Mouse (Mus musculus) spleen, adult 12 weeks (tissue): Measurements from ENCODE around the gene Zfyve28.
A peak's percentile ranks its signal among the peaks of the same experiment; 100 is the strongest.

Experiments
- DNase-seq: peaks from one replicate; pipeline ENCODE4 v3.0.0; 2022; ENCODE audit warnings: low spot score

Gene Zfyve28

DNA sequence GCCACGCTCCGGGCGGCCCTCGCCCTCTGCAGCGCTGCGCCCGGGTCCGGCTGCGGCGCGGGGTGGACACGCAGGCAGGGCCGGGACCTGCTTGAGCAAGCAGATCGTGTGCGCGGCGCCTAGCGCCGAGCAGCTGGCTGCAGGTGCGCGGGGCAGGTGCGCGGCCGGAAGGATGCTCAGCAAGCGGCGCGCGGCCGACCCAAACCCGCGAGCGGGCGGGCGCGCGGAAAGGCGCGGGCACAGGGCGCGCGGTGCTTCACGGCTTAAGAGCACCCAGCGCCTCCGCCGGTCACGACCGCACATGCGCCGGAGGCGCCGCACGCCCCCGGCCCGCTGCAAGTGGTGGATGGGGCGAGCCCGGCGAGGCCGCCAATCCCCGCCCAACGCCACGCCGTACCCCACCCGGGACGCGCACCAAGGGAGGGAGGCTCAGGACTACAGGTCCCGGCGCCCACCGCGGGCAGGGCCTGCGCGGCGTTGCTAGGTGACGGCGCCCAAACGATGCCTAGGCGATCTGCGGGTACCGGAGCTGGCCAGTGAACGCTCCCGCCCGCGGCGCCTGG is at the start of gene Zfyve28, which contains the start of gene Cfap99:
Zfyve28 (minus strand) TSS at position 296 of the 563 bp plus-strand sequence.
Cfap99 (plus strand) TSS at position 447 of the 563 bp plus-strand sequence.
- no peak for DNase-seq

DNA sequence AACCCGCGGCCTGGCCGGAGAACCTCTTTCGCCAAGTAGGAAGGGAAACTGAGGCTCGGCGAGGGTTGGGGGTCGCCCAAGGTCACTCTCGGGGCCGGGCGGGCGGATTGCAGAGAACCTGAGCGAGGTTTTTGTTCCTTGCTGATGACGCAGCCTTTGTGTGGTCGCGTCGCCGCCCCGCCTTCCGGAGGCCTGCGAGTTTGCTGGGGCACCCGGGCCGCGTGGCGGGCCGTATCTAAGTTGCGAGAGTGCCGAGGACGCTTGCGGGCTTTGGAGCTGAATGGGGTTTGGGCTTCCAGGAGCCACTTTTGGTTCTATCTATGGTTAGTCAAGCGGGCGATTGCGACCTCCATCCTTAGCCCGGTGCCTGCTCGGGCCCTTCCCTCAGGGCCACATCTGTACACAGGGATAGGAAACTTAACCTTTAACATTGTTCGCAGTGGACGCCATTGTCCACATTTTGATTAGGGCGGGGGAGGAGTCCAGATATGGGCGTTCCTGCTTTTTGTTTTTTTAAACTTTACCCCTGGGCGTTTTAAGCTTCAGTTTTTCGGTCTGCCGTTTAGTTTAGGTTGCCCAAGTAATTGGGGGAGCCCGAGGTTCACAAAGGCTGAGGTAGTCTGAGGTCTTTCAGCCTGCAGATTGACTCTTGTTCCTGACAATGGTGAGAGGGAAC is 48.7 kb upstream of the Zfyve28 start:
- peak; percentile 63 for DNase-seq

DNA sequence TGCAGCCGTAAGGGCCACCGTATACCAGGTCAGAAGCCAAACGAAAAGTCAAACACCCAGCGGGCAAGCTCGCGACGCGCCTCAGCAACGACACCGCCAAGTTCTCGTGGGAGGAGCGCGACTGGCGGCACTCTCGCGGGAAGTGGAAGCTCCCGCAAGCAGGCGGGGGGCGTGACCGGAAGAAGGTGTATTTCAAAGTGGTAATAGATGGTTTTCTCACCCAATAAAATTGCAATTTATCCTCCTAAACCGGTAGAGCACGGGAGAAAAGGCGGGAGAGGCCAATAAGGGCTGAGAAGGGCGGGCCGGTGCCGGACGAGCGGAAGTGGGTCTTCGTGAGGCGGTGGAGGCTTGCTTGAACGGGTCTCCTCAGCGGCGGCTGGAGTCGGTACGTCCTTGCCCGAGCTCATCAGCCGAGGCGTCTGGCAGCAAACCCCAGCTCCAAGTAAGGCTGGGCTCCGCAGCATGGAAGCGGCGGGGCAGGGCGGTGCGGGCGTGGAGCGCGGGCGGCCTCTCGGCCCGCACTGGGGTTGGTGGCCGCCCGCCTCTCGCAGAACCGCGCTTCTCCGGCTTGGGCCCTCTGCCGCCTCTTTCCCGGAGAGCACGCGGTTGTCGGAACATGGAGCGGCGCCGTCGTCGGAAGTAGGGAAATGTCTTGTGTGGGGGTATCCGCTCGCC is 48.0 kb upstream of the Zfyve28 start, which contains the start of gene Rnf4:
Rnf4 (plus strand) TSS at position 193 of the 678 bp plus-strand sequence.
- DNase-seq: peak; percentile 97

DNA sequence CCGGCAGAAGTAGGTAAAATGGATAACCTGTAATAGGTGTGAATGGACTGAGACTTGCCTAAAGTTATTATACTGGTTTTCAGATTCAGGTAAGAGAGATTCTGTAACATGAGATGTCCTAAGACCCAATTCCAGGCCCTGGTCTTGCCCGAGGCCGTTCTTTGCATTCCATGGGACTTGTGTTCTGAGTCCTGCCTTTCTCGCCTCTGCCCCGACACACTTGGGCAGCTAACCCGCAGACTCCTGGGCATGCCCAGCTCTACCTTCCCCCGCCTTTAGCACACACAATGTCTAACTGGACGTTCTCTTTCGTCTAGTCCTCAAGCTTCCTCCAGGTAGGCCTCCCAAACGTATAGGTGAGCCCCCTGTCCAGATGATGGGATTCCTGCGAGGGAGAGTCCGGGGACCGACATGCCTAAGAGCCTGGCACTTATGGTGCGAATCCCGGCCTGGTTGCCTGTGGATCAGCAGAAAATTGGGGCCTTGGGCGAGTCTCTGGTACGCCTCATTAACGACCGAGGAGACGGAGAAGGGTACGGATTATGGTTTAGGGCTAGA is 47.4 kb upstream of the Zfyve28 start:
- DNase-seq: no peak

DNA sequence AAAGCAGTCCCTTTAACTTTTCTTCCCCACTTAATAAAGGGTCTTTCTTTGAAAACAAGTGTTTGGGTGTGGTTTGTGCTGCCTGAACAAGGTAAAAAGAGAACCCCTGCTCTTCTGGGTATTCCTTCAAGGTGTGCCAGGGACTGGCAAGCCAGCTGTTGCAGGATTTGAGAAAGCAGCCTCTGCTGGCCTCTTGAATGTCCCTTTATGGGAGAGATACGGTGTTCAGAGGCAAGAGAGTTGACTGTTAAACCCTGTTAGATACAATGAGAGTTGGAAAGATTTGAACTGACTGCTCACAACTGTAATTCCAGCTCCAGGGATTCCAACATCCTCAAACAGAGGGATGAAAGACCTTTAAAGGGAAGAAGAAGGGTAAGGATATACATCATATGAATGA is 45.8 kb upstream of the Zfyve28 start:
- DNase-seq: no peak

DNA sequence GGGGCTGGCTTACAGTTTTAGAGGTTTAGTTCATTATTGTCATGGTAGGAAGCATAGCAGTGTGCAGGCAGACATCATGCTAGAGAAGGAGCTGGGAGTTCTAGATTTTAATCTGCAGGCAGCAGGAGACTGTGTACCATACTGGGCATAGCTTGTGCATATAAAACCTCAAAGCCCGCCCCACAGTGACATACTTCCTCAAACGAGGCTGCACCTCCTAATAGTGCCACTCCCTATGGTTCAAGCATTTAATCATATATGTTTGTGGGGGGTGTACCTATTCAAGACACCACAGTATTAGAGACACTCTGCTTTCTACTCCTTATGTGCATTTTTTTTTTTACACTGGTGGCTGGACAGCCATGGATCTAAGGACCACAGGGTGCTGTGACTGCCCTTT is 41.9 kb upstream of the Zfyve28 start:
- DNase-seq: no peak

DNA sequence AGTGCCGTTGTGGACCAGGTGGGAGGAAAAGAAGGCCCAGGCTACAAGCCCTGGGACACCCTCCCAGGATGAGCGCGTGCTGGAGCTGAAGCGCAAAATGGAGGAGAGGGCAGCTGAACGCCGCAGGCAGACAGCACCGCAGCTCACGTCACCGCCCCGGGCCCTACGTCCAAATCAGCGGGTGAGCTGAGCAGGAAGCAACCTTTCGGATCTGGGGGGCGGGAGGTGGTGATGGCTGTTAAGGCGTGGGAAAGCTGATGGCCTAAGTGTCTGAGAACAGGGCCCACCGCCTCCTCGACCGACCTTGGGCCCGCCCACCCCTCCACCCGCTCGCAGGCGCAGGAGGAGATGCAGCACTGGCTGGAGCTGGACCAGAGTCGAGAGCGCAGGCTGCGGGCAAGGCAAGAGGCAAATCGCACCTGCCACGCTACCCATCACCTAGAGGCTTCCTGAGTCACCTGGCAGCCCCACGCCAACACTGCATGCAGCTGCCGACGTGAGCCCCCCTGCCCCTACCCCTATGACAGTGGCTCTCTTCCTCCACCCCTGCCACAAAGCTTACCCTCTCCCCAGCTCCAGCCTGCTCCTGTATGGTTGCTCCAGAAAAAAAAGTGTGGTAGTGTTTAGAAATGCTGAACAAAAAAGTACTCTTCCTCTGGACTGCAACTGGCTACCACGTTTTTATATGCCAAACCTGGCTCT is 38.8 kb upstream of the Zfyve28 start:
- DNase-seq: no peak

DNA sequence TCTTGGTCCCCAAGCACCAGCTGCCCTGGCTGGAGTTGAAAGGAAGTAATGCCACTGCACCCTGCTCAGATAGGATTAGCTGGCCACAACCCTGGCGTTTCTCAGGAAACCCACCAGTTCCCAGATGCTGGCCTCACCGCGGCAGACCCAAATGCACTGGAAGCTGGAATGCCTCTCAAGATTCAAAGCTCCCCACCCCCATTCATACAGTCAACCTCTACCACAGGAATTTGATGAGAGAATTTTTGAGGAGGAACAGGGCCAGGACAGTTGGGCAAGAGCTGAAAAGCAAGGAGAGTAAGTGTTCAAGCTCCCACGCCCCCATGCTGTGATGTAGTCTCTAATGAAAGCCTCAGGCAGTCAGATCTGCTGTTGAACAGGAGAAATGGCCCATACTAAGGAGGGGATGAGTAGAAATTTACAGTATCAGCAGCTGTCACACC is 38.0 kb upstream of the Zfyve28 start:
- no peak for DNase-seq

DNA sequence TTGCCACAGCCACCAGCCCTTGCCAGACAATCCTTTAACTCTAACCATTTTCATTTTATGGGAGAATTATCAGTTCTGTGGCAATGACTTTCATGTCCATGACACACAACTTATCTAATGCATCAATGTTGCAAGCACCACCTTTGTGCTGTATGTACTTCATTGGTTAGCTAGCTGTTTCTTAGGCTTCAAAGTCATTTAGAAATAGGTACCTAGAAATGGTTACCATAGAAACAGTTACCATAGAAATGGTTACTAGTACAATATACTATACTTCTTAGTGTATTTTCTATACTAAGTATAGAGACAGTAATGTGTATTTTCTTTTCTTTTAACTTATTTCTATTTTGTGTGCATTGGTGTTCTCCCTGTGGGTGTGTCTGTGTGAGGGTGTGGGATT is 37.0 kb upstream of the Zfyve28 start:
- no peak for DNase-seq

DNA sequence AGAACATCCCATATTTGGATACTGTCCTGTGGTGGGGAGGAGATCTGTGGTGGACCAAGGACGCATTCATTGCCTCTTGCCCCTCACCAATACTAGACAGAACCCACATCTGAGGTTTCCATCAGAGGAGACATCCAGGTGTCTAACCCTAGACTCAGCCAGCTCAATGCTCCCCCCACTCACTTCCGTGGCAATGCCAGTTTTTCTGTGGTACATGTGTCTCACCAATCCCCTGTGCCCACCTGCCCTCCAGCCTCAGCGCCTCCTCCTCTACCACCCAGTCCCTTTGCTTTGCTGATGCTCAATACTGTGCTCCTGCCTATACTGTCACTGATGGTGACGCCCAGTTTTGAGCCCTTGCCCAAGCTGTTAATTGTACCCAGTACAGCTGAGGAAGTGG is 33.0 kb upstream of the Zfyve28 start:
- no peak for DNase-seq

DNA sequence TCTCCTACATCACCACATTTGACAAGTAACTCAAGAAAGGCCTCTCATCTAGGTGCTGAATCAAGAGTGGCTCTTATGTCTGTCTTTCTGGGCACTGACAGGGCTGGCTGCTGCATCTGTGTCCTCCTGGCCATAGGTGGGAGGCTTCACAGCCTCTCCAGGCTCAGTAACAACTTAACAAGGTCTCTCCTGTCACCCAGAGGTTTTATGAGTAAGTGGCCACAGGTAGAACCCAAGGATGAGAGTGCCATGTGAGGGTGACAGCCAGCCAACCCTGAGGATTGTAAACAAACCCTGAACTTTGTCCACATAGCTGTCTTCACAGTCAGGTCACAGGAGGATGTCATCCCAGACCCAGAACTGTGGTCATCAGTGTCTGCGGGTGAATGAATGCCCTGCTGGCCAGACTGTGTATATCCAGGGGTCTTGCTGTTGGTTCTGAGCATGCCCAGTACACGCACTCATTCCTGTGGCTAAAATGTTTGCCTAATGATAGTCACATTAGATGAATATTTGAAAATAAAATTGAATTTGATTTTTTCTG is 31.3 kb upstream of the Zfyve28 start:
- no peak for DNase-seq

DNA sequence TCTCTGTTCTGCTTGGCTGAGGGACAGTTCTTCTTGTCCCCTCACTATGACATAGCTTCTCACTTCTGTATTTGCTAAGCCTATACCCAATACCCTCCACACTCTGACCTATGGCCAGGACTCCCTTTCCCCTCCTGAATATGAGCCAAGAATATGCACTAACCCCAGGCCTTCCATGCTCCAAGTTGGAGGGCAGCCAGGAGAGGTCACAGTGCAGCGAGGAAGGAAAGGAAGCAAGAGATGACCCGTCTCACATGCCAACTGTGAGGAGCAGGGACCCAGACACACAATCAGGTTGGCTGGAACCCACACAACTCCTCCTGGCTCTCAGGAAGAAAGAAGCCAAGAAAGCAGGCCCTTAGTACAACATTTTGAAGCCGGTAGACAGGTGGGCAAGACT is 20.8 kb upstream of the Zfyve28 start:
- no peak for DNase-seq

DNA sequence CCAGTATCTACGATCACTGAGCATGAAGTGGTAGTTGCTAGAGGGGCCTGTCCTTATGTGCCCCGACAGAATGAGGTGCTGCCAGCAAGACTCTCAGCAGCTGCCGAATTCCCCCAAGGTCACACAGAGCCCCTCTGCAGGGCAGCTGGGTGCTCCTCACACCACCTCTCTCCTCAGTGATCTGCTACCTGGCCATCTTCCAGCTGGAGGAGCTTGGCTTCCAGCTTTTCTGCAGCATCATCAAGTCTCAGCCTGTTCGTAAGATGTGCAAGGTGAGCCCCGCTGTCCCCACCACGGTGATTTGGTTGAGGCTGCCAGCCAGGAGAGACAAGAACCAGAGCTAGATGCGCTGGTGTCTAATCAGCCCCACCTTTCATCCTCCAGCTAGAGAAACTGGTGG is 14.1 kb upstream of the Zfyve28 start:
- no peak for DNase-seq

DNA sequence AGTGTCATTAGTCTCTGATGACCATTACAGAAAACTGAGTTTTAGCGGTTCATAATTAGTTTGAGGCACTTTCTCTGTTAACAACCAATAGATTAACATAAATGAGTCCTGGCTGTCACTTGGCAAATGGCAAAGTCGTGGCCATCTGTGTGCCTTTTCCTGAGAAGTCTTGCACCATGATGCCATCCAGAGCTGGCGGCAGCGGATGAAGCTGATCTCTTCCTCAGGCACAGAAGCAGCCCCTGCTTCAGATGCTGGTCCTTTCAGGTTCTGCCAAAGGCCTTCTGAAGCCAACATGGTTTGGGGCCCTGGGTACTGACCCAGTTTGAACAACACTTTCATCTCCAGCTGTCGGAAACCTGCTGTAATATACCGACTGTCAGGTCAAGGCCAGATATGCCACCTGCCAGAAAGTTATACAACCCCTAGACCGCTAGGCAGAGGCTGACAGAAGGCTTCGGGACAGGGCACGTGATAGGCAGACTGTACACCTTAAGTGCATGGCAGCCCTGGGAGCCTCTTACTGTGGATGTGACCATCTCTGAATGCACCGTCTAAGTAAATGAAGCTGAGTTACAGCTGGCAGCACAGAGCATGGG is 10.8 kb upstream of the Zfyve28 start:
- no peak for DNase-seq

DNA sequence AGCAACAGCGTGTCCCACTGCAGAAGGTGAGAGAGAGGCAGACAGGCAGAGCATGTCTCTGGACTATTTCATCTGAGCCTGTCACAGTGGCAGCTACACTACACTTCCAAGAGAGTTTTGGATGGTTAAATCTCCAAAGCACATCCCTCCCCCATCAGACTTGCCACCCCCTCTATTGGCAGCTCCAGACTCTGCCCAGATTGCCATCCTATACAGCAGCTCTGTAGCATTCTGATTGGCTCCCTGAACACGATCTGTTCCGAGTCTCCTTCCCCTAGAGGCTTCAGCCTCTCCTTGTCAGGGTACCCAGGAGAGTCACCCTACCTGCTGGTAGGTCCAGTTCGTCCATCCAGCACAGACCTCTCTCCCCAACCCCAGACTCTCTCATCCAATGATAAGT is 9.8 kb upstream of the Zfyve28 start:
- no peak for DNase-seq

DNA sequence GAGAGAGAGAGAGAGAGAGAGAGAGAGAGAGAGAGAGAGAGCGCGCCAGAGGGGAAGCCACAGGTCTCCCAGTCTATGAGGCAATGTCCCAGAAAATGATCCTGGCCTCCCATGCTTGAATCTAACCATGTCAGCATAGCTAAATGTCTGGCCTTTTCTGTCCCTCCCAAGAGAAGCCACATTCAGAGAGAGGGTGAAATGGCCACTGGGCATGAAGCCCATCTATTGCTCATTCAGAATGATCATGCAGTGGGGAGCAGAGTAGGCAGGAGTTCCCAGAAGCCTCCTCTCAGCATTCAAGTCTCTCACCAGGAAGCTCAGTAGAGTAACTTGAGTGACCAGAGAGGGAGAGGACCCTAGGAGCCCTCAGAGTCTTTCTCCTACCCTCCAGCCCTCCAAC is 6.9 kb upstream of the Zfyve28 start:
- no peak for DNase-seq

DNA sequence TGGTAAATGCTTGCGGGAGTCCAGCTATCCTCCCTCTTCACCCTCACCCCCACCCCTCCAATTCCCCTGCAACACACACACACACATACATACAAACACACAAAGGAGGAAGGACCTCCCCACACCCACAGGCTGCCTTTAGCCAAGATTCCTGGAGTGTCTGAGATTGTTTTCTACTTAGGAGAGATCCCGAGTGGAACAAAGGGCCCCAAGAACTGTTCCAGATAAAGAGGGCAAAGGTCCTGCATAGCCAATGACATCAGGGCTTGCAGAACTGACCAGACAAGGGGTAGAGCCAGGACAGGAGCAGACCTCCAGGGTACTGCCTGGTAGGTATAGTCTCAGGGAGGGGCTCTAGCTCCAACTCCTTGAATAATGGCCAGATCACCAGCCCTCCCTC is 6.4 kb upstream of the Zfyve28 start:
- DNase-seq: no peak

DNA sequence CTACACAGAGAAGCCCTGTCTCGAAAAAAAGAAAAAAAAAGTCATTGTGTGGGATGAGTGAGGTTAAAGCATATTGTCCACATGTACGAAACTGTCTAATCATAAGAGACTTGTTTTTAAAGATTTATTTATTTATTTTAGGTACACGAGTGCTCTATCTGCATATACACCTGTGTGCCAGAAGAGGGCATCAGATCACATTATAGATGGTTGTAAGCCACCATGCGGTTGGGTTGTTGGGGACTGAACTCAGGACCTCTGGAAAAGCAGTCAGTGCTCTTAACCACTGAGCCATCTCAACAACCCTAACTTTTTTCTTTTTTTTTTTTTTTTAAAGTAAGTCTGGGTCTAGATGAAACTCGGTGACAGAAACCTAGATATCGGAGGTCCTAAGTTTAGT is 5.1 kb upstream of the Zfyve28 start:
- no peak for DNase-seq

DNA sequence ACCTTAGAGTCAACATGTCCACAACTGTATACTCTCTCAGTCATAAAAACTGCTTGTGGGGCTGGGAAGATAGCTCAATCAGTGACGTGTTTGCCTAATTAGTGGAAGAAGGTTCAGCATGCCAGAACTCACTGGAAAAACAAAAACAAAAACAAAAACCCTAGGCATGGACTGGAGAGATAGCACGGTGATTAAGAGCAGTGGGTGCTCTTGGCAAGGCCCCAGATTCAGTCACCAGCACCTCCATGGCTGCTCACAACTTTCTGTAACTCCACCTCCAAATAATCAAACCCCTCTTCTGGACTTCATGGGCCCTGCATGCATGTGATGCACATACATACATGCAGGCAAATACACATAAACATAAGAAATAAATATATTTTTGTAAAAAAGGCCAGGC is 1.0 kb upstream of the Zfyve28 start:
- DNase-seq: no peak

DNA sequence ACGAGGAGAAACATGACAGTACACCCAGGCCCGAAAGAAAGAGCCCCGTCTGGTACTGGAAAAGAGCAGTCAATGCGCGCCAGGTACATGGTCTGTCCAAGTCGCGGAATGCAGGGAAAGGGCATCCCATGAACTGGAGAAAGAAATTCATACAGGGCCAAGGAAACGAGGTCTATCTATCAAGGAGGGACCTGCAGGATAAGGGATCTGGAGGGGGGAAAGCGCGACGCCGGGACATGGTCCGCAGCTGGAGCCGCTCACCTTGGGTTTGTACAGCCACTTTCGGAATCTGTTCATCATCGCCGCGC is 457 bp downstream of the Zfyve28 start:
- DNase-seq: no peak

DNA sequence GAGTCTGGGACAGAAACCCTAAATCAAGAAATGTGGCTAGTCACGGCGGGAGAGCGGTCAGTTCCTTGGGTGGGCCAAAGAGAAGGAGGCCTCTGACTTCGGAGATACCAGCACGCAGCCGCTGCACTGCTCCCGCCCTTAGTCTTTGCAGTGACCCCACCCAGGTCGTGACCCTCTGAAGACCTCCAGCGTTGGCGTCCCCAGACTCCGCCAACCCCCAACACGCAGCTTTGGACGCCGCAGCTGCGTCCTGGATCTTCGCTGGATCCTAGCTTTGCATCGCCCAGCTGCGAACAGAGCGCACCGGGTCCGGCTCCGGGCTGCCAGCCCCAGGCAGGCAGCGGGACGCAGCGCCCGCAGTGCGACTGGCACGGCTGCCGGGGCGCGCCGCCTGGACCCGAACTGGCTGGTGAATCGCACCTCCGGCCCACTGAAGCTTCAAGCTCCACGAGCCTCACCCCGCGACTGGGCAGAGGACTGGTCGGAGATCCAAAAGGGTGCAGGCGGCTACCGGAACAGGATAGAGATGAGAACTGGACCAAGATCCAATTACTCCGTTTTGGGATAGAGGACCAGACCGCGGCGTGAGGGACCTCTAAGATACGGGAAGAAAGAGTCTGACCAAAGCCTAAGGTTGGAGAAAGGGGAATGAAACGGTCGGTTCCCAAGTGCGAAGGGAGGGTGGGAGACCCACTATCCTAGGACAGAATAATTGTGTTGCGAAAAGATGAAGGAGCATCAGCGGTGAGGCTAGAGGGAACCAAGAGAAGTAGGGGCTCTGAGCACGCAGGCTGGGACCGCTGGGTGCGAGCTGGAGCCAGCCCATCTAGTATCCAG is 1.0 kb downstream of the Zfyve28 start:
- no peak for DNase-seq
